Comparison of ENCODE assay signal across 8 mouse cellular contexts in genomic region chr9:96892546-96892945, GRCm38 (mm10). TPM values are rescaled to one million over a fixed set of nuclear protein-coding genes. Genes with fewer than 3 reads are reported as not detected.
DNase-seq lines count a peak whose midpoint lies in the region; ATAC-seq lines count a peak whose summit lies in the region.

Gene Pxylp1, minus strand, starts transcription at chr9:96892669.

- no peaks in the 10 kb centered on the region for H3K36me3 ChIP-seq in intestine, embryonic 15.5 days
- no peaks in the 10 kb centered on the region for H3K36me3 ChIP-seq in midbrain, embryonic 15.5 days (replicated peaks)

- H3K4me3 ChIP-seq in intestine, embryonic 15.5 days (replicated peaks): no peak within 1 kb of the TSS
- H3K4me3 ChIP-seq in midbrain, embryonic 15.5 days: no peak within 1 kb of the TSS

- H3K9ac ChIP-seq in intestine, embryonic 15.5 days: no peak within 1 kb of the TSS
- H3K9ac ChIP-seq in midbrain, embryonic 15.5 days: no peak within 1 kb of the TSS

- no peak within 1 kb of the TSS for H3K27ac ChIP-seq in intestine, embryonic 15.5 days
- peak within 1 kb of the TSS; percentile 73 for H3K27ac ChIP-seq in midbrain, embryonic 15.5 days

- ATAC-seq in intestine, embryonic 15.5 days: no peak
- ATAC-seq in midbrain, embryonic 15.5 days (replicated peaks): no peak
- ATAC-seq in cerebellum, adult (ENCODE audit: insufficient number of reproducible peaks, low FRiP score, low TSS enrichment): no peak

- H3K4me2 ChIP-seq in intestine, embryonic 15.5 days (replicated peaks): no peak within 1 kb of the TSS; the same call in 1 of the 2 replicates
- H3K4me2 ChIP-seq in midbrain, embryonic 15.5 days: 0 out of 2 replicates have a peak within 1 kb of the TSS, but pooled peaks have one; percentile 2

- WGBS in intestine, embryonic 15.5 days: 28% methylated on average over 3 of the region's 3 CpGs
- WGBS in midbrain, embryonic 15.5 days: 9% methylated on average over 3 of the region's 3 CpGs

- no peak for DNase-seq in left cerebral cortex, adult 18-20 months (ENCODE audit: low spot score in 2 of 2)
- no peak for DNase-seq in left cerebral cortex, adult 11 months (ENCODE audit: low spot score)
- peak; percentile 46 for DNase-seq in forelimb bud, embryonic 11.5 days (ENCODE audit: low read depth, low spot score)
- no peak for DNase-seq in frontal cortex, postnatal 10 days (ENCODE audit: low spot score in 2 of 2)
- no peak for DNase-seq in urinary bladder, postnatal 25 days (ENCODE audit: low spot score)

- peaks cover 24% of the 10 kb centered on the region for H3K4me1 ChIP-seq in intestine, embryonic 15.5 days (replicated peaks)
- H3K4me1 ChIP-seq in midbrain, embryonic 15.5 days: peaks cover 45% of the 10 kb centered on the region

- no peaks in the 10 kb centered on the region for H3K9me3 ChIP-seq in intestine, embryonic 15.5 days
- no peaks in the 10 kb centered on the region for H3K9me3 ChIP-seq in midbrain, embryonic 15.5 days

- no peaks in the 10 kb centered on the region for H3K27me3 ChIP-seq in intestine, embryonic 15.5 days (replicated peaks)
- no peaks in the 10 kb centered on the region for H3K27me3 ChIP-seq in midbrain, embryonic 15.5 days (replicated peaks)

RNA-seq across cellular contexts. Expression of gene Pxylp1, which starts in this region (rescaled TPM):
- 10 to 100 TPM; 19.4 to 21.3 TPM for total RNA-seq in left cerebral cortex, adult 18-20 months (2021)
- polyA plus RNA-seq in intestine, embryonic 15.5 days (2015; fragmentation: Nextera tagmentation; extraction: Ambion mirVana): 37.6 and 41.5 TPM in 2 replicates
- 42.4 and 48.6 TPM in 2 replicates for polyA plus RNA-seq in midbrain, embryonic 15.5 days (2015; fragmentation: Nextera tagmentation; extraction: Ambion mirVana)
